Comparison of ENCODE assay signal across 21 mouse cellular contexts in genomic region chr3:27896318-27896892, GRCm38 (mm10). TPM values are rescaled to one million over a fixed set of nuclear protein-coding genes. Genes with fewer than 3 reads are reported as not detected.
A peak's percentile ranks its signal among the peaks of the same experiment; 100 is the strongest.
DNase-seq lines count a peak whose midpoint lies in the region; ATAC-seq and TF ChIP-seq lines count a peak whose summit lies in the region.
"Had no signal": no experiment of that assay in that cellular context is flagged by ENCODE, and none has a peak within 500 bp of the region (broad histone marks: within the 10 kb centered on the region; RNA-seq: fewer than 3 reads in every experiment).

Tmem212 (minus strand) TSS chr3:27896368.

- H3K9ac ChIP-seq in heart, embryonic 13.5 days = no peak within 1 kb of the TSS
- no peak within 1 kb of the TSS for H3K9ac ChIP-seq in embryonic facial prominence, embryonic 14.5 days (ENCODE audit: low read depth, low read length)
- H3K9ac ChIP-seq: hindbrain, embryonic 13.5 days; intestine, embryonic 15.5 days; liver, embryonic 12.5 days; midbrain, embryonic 13.5 days had no signal

- intact Hi-C loops in heart, postnatal 36 days (cut with DNase I) = no loop called here

- H3K4me2 ChIP-seq in heart, embryonic 13.5 days = no peak within 1 kb of the TSS
- H3K4me2 ChIP-seq in embryonic facial prominence, embryonic 14.5 days (ENCODE audit: low read depth, low read length) = no peak within 1 kb of the TSS
- H3K4me2 ChIP-seq: hindbrain, embryonic 13.5 days; intestine, embryonic 15.5 days; liver, embryonic 12.5 days; midbrain, embryonic 13.5 days had no signal

- no peak for TF ChIP-seq CTCF in lung, adult 2 months (IDR thresholded peaks at IDR 0.05; ENCODE audit: insufficient read depth, low read length)

- no peak within 1 kb of the TSS for H3K4me3 ChIP-seq in heart, embryonic 13.5 days
- no peak within 1 kb of the TSS for H3K4me3 ChIP-seq in lung, adult 2 months (replicated peaks; ENCODE audit: extremely low read depth, low read depth, low read length)
- no peak within 1 kb of the TSS for H3K4me3 ChIP-seq in embryonic facial prominence, embryonic 14.5 days (ENCODE audit: low read depth, low read length)
- H3K4me3 ChIP-seq: hindbrain, embryonic 13.5 days; intestine, embryonic 15.5 days; liver, embryonic 12.5 days; midbrain, embryonic 13.5 days had no signal

- H3K9me3 ChIP-seq in heart, embryonic 13.5 days = no peaks in the 10 kb centered on the region
- no peaks in the 10 kb centered on the region for H3K9me3 ChIP-seq in embryonic facial prominence, embryonic 14.5 days (ENCODE audit: control insufficient read depth, low read length)
- H3K9me3 ChIP-seq: G1E; hindbrain, embryonic 13.5 days; intestine, embryonic 15.5 days; liver, embryonic 12.5 days; midbrain, embryonic 13.5 days had no signal

- H3K4me1 ChIP-seq in heart, embryonic 13.5 days = peaks cover 28% of the 10 kb centered on the region
- H3K4me1 ChIP-seq in lung, adult 2 months (ENCODE audit: control insufficient read depth, insufficient read depth, low read length) = peaks cover 7% of the 10 kb centered on the region
- H3K4me1 ChIP-seq in embryonic facial prominence, embryonic 14.5 days (ENCODE audit: control insufficient read depth, insufficient read depth, low read length) = no peaks in the 10 kb centered on the region
- H3K4me1 ChIP-seq: hindbrain, embryonic 13.5 days; midbrain, embryonic 13.5 days had no signal

- 66% methylated on average over 8 of the region's 8 CpGs for WGBS in heart, embryonic 13.5 days
- 50% methylated on average over 8 of the region's 8 CpGs for WGBS in lung, adult 2 months
- 55% methylated on average over 8 of the region's 8 CpGs for WGBS in embryonic facial prominence, embryonic 14.5 days

- TF ChIP-seq POLR2A in lung, adult 2 months (IDR thresholded peaks at IDR 0.05; ENCODE audit: borderline replicate concordance, extremely low read depth, low read depth, low read length) = 0 out of 2 replicates have a peak, but pooled peaks have one; percentile 5

- peak within 1 kb of the TSS; percentile 24; the same call in 1 of the 2 replicates for H3K27ac ChIP-seq in heart, embryonic 13.5 days (replicated peaks)
- no peak within 1 kb of the TSS for H3K27ac ChIP-seq in embryonic facial prominence, embryonic 14.5 days (replicated peaks; ENCODE audit: low read depth, low read length)
- H3K27ac ChIP-seq: hindbrain, embryonic 13.5 days; intestine, embryonic 15.5 days; liver, embryonic 12.5 days; macrophage; midbrain, embryonic 13.5 days had no signal

- no peak for DNase-seq in heart, postnatal 36 days
- DNase-seq in lung, adult 2 months = no peak
- DNase-seq in lung, postnatal 25 days (ENCODE audit: low spot score) = no peak
- DNase-seq in R1 (ENCODE audit: low read depth, low spot score) = peak; percentile 13
- DNase-seq in embryonic facial prominence, embryonic 14.5 days (ENCODE audit: low spot score) = peak; percentile 24
- no peak for DNase-seq in B cell, adult 2 months
- DNase-seq: adrenal gland, postnatal 14 days; cerebellum, adult 8-10 months; gastrocnemius, postnatal 36 days; left cerebral cortex, postnatal 4 days; thymus, postnatal 4 days had no signal

- no peaks in the 10 kb centered on the region for H3K27me3 ChIP-seq in heart, embryonic 13.5 days (replicated peaks)
- no peaks in the 10 kb centered on the region for H3K27me3 ChIP-seq in embryonic facial prominence, embryonic 14.5 days (replicated peaks; ENCODE audit: control insufficient read depth, insufficient read depth, low read length)
- H3K27me3 ChIP-seq: hindbrain, embryonic 13.5 days; intestine, embryonic 15.5 days; liver, embryonic 12.5 days; midbrain, embryonic 13.5 days had no signal

- no peaks in the 10 kb centered on the region for H3K36me3 ChIP-seq in heart, embryonic 13.5 days
- no peaks in the 10 kb centered on the region for H3K36me3 ChIP-seq in embryonic facial prominence, embryonic 14.5 days (ENCODE audit: control insufficient read depth, insufficient read depth, low read length)
- H3K36me3 ChIP-seq: G1E; hindbrain, embryonic 13.5 days; intestine, embryonic 15.5 days; liver, embryonic 12.5 days; midbrain, embryonic 13.5 days had no signal

- ATAC-seq in heart, embryonic 13.5 days (ENCODE audit: extremely low read depth, insufficient number of reproducible peaks, low FRiP score, low TSS enrichment) = no peak
- no peak for ATAC-seq in embryonic facial prominence, embryonic 14.5 days (ENCODE audit: low read depth)
- ATAC-seq: intestine, embryonic 15.5 days; liver, embryonic 12.5 days; midbrain, embryonic 13.5 days had no signal

RNA-seq across cellular contexts. Expression of gene Tmem212, which starts in this region (rescaled TPM):
- not detected in 2 replicates for polyA plus RNA-seq in heart, embryonic 13.5 days (2015; fragmentation: Nextera tagmentation; extraction: Ambion mirVana)
- total RNA-seq in heart, postnatal 36 days (2021) = not detected
- 68.4 and 95.7 TPM in 2 replicates for polyA plus RNA-seq in lung, adult 2 months (2012; rRNA removed)
- polyA plus RNA-seq in embryonic facial prominence, embryonic 14.5 days (2014; fragmentation: Nextera tagmentation; extraction: Ambion mirVana) = 4.8 TPM in 1 of 2 replicates, not detected in the other
- total RNA-seq: adrenal gland, postnatal 14 days; G1E; gastrocnemius, postnatal 36 days had no signal
- polyA plus RNA-seq: frontal cortex, adult 2 months; G1E; hindbrain, embryonic 13.5 days; intestine, embryonic 15.5 days; large intestine, adult 2 months; liver, embryonic 12.5 days; macrophage; midbrain, embryonic 13.5 days; spleen, adult 2 months had no signal

Comparison
In these comparisons a context has a peak if more than half of its experiments do, and no peak if none do; other contexts are left out.
1. RNA of gene Tmem212 (polyA plus RNA-seq): 68.4 to 95.7 TPM in lung, adult 2 months; 4.8 TPM in embryonic facial prominence, embryonic 14.5 days and not detected in heart, embryonic 13.5 days; every median in the first group is over 10 times any median in the second.
2. DNase-seq: peak in R1 (single experiment) and embryonic facial prominence, embryonic 14.5 days (single experiment); none in heart, postnatal 36 days (0 of 2), lung, adult 2 months (single experiment), lung, postnatal 25 days (single experiment) and B cell, adult 2 months (0 of 2).